Mouse (Mus musculus) olfactory bulb, adult 2 months (tissue): ENCODE data around the gene Rreb1. TPM values are rescaled to one million over a fixed set of nuclear protein-coding genes. Genes with fewer than 3 reads are reported as not detected.

ENCODE experiments used
- H3K27ac ChIP-seq: fragments of 200-500 bp; 2 replicates; pipeline ENCODE4 v1.5.1; 2012; ENCODE audit warnings: low read depth, low read length; ENCODE audit not compliant: insufficient read depth
- H3K4me1 ChIP-seq: fragments of 200-500 bp; 2 replicates; pipeline ENCODE4 v1.6.1; 2012; ENCODE audit warnings: low read length; ENCODE audit not compliant: control insufficient read depth, insufficient read depth
- H3K4me3 ChIP-seq: fragments of 200-500 bp; 2 replicates; pipeline ENCODE4 v1.5.1; 2012; ENCODE audit warnings: mild to moderate bottlenecking, low read depth, low read length, moderate library complexity; ENCODE audit not compliant: insufficient read depth
- CTCF ChIP-seq: fragments of 200-500 bp; IDR thresholded peaks from 2 replicates; pipeline ENCODE4 v1.5.1; 2012; ENCODE audit warnings: low read depth, mild to moderate bottlenecking, low read length, moderate library complexity; ENCODE audit not compliant: insufficient read depth
- POLR2A ChIP-seq: fragments of 200-500 bp; IDR thresholded peaks from 2 replicates; pipeline ENCODE4 v1.6.1; 2012; ENCODE audit warnings: mild to moderate bottlenecking, low read depth, low read length, moderate library complexity; ENCODE audit not compliant: insufficient read depth
- WGBS: fragments of 180-500 bp; shearing (Covaris S2); methylation state at CpG from one replicate; pipeline ENCODE4 v1.1.7; 2018; 5-methylcytosine and 5-hydroxymethylcytosine counted together
- polyA plus RNA-seq: library from polyadenylated mRNA; stranded (reverse); fragments of >200 nt; gene quantifications from 2 replicates; pipeline ENCODE4 v1.2.4, GENCODE M21; 2012; ENCODE audit warnings: low replicate concordance; ENCODE audit not compliant: missing spikeins, insufficient read depth, insufficient read length

Rreb1 gene
- polyA plus RNA-seq, 1 experiment, result not detected

DNA sequence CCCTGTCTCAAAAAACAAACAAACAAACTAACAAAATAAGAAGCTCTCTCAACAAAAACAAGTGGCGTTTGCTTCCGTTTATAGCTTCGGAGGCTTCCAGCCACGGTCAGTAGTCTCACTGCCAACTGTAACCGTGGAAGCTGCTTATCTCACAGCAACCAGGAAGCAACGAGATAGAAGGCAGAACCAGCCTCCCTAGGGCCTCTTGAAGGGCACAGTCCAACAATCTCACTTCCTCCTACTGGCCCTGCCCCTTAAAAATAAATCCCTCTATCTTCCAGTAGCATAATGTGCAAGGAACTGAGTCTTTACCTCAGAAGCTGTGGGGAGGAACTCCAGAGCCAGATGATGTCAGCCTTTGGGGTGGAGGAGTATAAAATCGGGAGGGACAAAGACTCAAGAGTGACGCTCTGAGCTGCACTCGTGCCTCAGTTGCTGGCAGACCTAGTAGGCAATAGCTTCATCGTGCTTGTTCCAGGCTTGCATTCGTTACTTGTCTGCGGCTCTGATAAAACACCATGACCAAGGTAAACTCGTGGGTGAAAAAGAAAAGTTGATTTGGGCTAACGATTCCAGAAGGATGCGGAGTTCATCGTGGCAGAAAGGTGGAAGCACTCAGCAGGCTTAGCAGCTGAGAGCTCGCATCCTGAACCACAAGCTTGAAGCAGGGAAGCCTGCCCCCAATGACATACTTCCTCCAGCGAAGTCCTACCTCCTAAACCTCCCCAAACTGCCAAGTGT is 180.5 kb downstream of the Rreb1 start:
- Histone ChIP-seq H3K4me3 (no peak overlapping the region), H3K27ac (peak overlapping the region; percentile 40; the same call in 1 of the 2 replicates), H3K4me1 (peaks cover 10% of the 10 kb centered on the region)
- TF ChIP-seq POLR2A (no peak), CTCF (no peak)
- 73% methylated on average over 18 of the region's 18 CpGs for WGBS

DNA sequence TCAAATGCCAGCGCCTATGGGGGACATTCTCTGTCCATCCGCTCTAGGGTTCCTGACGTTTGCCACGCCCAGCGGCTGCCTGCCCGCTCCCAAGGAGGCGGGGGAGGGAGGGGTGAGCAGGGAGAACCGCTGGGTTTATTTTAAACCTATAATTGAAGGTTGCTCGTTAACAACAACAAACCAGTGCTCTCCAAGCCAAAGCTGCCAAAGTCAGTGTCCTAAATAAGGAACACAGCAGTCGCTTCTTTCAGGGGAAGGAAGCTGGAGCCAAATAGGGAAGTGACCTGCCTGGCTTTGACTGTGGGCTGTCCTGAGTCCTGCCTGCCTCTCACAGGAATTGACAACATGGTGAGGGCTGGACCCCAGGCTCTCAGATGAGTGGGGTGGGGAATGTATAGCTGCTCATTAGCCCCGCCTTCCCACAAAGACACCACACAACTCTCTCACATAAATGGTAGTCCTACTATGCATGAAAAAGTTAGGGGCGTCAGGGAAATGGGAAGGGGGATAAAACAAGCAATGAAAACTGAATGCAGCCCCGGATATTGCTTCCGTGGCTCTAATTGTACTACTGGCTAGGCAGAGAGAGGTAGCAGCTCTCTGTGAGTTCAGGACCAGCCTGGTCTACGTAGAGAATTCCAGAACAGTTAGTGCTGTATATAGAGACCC is 181.2 kb downstream of the Rreb1 start:
- Histone ChIP-seq H3K4me3 (no peak overlapping the region), H3K27ac (no peak overlapping the region; the same call in 1 of the 2 replicates), H3K4me1 (peaks cover 16% of the 10 kb centered on the region)
- no peak for TF ChIP-seq POLR2A
- TF ChIP-seq CTCF, result no peak
- 45% methylated on average over 15 of the region's 15 CpGs for WGBS

DNA sequence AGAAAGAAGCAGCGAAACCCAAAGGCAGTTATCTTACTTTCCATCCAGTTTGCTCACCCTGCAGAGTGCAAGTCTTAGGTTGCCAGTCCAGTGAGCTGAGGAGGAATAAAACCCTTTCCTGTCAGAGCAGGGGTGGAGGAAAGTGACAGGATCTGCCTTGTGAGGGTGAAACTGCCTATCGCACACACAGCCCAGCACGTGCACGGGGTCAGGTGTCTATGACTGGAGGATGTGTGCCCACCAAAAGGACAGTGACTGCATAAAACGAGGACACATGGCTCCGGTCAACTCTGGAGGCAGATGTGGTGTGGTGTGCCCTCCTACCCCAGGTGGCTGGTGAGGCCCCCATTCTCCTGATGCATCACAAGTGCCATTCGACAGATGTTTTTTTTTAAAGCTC is 181.7 kb downstream of the Rreb1 start:
- peaks cover 20% of the 10 kb centered on the region for H3K4me1 ChIP-seq
- H3K4me3 ChIP-seq, result no peak overlapping the region
- 92% methylated on average over 7 of the region's 7 CpGs for WGBS
- TF ChIP-seq CTCF (no peak), POLR2A (no peak)
- H3K27ac ChIP-seq, result no peak overlapping the region

- TF ChIP-seq POLR2A, result no peak
- TF ChIP-seq CTCF, result no peak
- 94% methylated on average over 9 of the region's 9 CpGs for WGBS
- H3K4me1 ChIP-seq, result peaks cover 31% of the 10 kb centered on the region
- no peak overlapping the region for H3K4me3 ChIP-seq
- H3K27ac ChIP-seq, result no peak overlapping the region
Observed at GRCm38 (mm10) chr13:37962541-37962940, 184.3 kb downstream of the Rreb1 start.

GRCm38 (mm10) chr13:37963354-37964007 is 185.3 kb downstream of the Rreb1 start:
- H3K4me1 ChIP-seq, result peaks cover 31% of the 10 kb centered on the region
- no peak for TF ChIP-seq POLR2A
- peak; percentile 71 for TF ChIP-seq CTCF
- no peak overlapping the region for H3K27ac ChIP-seq
- peak overlapping the region; percentile 42 for H3K4me3 ChIP-seq
- WGBS, result 2% methylated on average over 12 of the region's 12 CpGs

- 37% methylated on average over 20 of the region's 20 CpGs for WGBS
- Histone ChIP-seq H3K27ac (no peak overlapping the region), H3K4me1 (peaks cover 27% of the 10 kb centered on the region), H3K4me3 (peak overlapping the region; percentile 2; the same call in 1 of the 2 replicates)
- TF ChIP-seq POLR2A (no peak), CTCF (no peak)
Observed at GRCm38 (mm10) chr13:37964128-37965087, 186.2 kb downstream of the Rreb1 start.

GRCm38 (mm10) chr13:37965126-37965914 is 187.1 kb downstream of the Rreb1 start:
- Histone ChIP-seq H3K4me1 (peaks cover 23% of the 10 kb centered on the region), H3K4me3 (no peak overlapping the region), H3K27ac (no peak overlapping the region)
- WGBS, result 66% methylated on average over 17 of the region's 17 CpGs
- no peak for TF ChIP-seq CTCF
- TF ChIP-seq POLR2A, result no peak
